Mouse (Mus musculus): ENCODE data around the gene Uqcc3. TPM values are rescaled to one million over a fixed set of nuclear protein-coding genes. Genes with fewer than 3 reads are reported as not detected.
A peak's percentile ranks its signal among the peaks of the same experiment; 100 is the strongest.

Uqcc3 gene
- total RNA-seq (2021): 10 to 100 TPM; 53.3 to 53.8 TPM
- long read RNA-seq, experiment 1, transcript Uqcc3-201 (2 exons, 821 nt): major isoform, 43 of 45 reads
- long read RNA-seq, experiment 1, partial matches to known transcripts: 2 of 45 reads
- long read RNA-seq, experiment 1, other reads (novel, unspliced or antisense): 0 of 45 reads
- long read RNA-seq, experiment 2, transcript Uqcc3-201 (2 exons, 821 nt): major isoform, 69 of 70 reads
- long read RNA-seq, experiment 2, partial matches to known transcripts: 0 of 70 reads
- long read RNA-seq, experiment 2, other reads (novel, unspliced or antisense): 1 of 70 reads

GRCm38 (mm10) chr19:8880311-8881033, at the start of gene Uqcc3:
Gene Uqcc3, minus strand, starts transcription at chr19:8880923.
- intact Hi-C loops (cut with DNase I): no loop called here
- DNase-seq: peak; percentile 88 to 91

GRCm38 (mm10) chr19:8930117-8930516, 49.4 kb upstream of the Uqcc3 start:
- no peak for DNase-seq
- intact Hi-C loops (cut with DNase I): no loop called here

GRCm38 (mm10) chr19:8929224-8930088, 48.7 kb upstream of the Uqcc3 start, which contains the start of the genes Rom1 and Eml3:
Gene Rom1, minus strand, starts transcription at chr19:8929356.
Gene Eml3, plus strand, starts transcription at chr19:8929552.
- DNase-seq: peak; percentile 91 to 94
- intact Hi-C loops (cut with DNase I): no loop called here

GRCm38 (mm10) chr19:8928689-8929223, 48.0 kb upstream of the Uqcc3 start:
- DNase-seq: no peak
- intact Hi-C loops (cut with DNase I): no loop called here

DNA sequence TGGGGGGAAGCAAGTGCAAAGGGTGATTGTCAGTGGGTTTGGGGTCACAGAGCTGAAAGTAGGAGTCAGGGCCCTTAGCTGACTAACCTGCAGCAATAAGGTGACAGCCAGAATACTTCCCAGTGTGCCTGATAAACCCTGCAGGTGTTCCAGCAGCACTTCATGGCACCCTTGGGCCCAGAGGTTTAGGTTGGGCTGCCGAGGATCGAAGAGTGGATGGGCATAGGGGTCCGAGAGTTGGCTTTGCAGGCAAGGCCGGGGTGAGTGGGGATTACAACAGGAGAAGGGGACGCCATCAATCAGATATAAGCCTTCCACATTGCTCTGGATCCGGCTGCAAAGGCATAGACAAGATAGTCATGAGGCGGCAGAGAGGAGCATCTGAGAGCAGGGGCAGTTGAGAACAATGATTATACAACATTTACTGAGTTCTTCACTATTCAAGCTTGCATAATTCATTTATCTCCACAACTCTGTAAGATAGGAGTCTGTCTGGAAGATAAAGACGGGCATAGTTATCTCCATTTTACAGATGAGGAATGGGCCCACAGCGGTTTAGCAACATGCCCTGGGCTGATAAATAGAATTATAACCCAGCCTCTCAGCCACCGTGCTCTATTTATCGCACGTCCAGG, 47.3 kb upstream of the Uqcc3 start:
- no peak for DNase-seq
- intact Hi-C loops (cut with DNase I): no loop called here

- DNase-seq: no peak
- intact Hi-C loops (cut with DNase I): no loop called here
Observed at GRCm38 (mm10) chr19:8926766-8927165, 46.0 kb upstream of the Uqcc3 start.

DNA sequence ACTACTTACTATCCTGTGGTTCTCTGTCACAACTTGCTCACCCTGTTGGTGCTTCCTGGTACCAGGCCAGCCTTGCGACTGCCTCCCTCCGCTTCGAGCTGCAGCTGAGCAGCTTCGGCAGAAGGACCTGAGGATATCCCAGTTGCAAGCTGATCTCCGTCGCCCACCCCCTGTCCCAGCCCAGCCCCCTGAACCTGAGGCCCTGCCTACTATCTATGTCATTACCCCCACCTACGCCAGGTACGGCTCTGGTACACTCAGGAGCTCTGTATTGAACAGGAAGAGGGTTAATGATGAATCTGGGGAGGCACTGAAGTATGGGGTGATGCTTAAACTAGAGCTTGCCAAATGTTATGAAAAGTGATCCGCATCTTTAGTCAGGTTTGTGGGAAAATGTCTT, 41.0 kb upstream of the Uqcc3 start:
- no peak for DNase-seq
- intact Hi-C loops (cut with DNase I): loop anchor here (2.0 kb wide), 1 partner anchor 23 kb away; the partner anchor contains the start of gene Ganab

DNA sequence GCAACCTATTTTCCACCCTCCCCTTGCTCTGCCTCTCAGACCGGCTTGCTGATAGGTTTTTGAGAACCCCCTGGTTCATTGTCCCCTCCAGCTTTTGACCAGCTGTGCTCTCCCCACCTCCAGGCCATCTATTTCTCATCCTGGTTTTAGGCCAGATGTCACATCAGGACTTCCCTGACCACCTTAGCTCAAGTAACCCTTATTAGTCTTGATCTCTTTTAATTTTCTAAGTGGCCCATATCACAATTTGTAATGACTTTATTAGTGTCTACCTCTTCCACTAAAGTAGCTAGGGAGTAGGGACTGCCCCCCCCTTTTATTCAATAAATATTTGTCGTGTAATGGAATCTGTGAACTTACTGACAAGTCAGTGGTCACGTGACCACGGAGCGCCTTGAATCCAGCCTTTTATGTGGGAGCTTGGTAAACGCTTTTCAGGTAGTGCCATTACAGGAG, 40.1 kb upstream of the Uqcc3 start:
- no peak for DNase-seq
- intact Hi-C loops (cut with DNase I): loop anchor here (2.0 kb wide), 1 partner anchor 22 kb away; the partner anchor contains the start of gene Ganab

- DNase-seq: peak; percentile 95 to 97
- intact Hi-C loops (cut with DNase I): loop anchor here (2.0 kb wide), 1 partner anchor 21 kb away; the partner anchor contains the start of gene Ganab
Observed at GRCm38 (mm10) chr19:8920073-8920736, 39.5 kb upstream of the Uqcc3 start, which contains the start of gene B3gat3. Gene B3gat3, plus strand, starts transcription at chr19:8920374.

- no peak for DNase-seq
- intact Hi-C loops (cut with DNase I): loop anchor here (2.0 kb wide), 1 partner anchor 21 kb away; the partner anchor contains the start of gene Ganab
Observed at GRCm38 (mm10) chr19:8919684-8920072, 39.0 kb upstream of the Uqcc3 start.

DNA sequence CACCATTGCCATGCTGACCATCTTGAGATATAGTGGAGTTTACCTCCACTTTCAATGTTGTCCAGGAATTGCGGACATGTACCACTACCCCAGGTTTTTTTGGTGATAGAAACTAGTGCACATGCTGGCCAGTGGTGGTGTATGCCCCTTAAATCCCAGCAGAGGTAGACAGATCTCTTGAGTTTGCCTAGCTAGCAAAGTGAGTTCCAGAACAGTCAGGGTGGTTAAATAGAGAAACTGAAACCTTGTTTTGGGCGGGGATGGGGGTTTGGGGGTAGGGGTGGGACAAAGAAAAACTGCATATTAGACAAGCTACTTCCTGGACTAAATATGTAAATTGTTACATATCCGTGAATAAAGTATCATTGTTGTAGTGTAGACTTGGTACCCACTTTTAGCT, 38.3 kb upstream of the Uqcc3 start:
- DNase-seq: no peak
- intact Hi-C loops (cut with DNase I): no loop called here

GRCm38 (mm10) chr19:8914212-8914611, 33.5 kb upstream of the Uqcc3 start:
- intact Hi-C loops (cut with DNase I): loop anchor here (5.0 kb wide), 1 partner anchor 87 kb away; the partner anchor contains the start of gene AC129217.1
- no peak for DNase-seq

GRCm38 (mm10) chr19:8911810-8912209, 31.1 kb upstream of the Uqcc3 start:
- DNase-seq: no peak
- intact Hi-C loops (cut with DNase I): loop anchor here (5.0 kb wide), 1 partner anchor 85 kb away; the partner anchor contains the start of gene AC129217.1

GRCm38 (mm10) chr19:8908531-8908930, 27.8 kb upstream of the Uqcc3 start:
- DNase-seq: no peak
- intact Hi-C loops (cut with DNase I): no loop called here

- intact Hi-C loops (cut with DNase I): no loop called here
Observed at GRCm38 (mm10) chr19:8903412-8903811, 22.7 kb upstream of the Uqcc3 start.

DNA sequence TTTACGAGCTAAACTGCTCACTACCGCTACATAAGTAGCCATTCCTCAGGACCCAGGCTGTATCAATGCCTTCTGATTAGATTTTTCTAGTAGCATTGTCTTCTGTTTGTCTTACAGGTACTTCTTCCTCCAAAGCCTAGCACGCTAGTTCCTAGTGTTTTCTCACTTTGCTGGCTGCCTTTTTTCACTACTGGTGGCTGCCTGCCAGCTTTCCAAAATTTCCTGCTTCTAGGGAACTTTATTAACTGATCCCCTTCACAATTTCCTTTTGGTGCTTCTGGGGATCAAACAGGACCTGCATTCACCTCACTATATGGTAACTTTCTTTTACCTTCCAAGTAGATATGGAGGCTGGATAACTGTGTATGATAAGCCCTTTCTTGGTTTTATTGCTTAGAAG, 18.4 kb upstream of the Uqcc3 start:
- intact Hi-C loops (cut with DNase I): loop anchor here (2.0 kb wide), 1 partner anchor 22 kb away; the partner anchor contains the start of gene B3gat3

More at GRCm38 (mm10) chr19:8903412-8903811, 22.7 kb upstream of the Uqcc3 start:
- no peak for DNase-seq

GRCm38 (mm10) chr19:8898576-8898975, 17.9 kb upstream of the Uqcc3 start:
- intact Hi-C loops (cut with DNase I): loop anchor here (2.0 kb wide), 1 partner anchor 22 kb away; the partner anchor contains the start of gene B3gat3
- DNase-seq: no peak

More for the DNA sequence above, 18.4 kb upstream of the Uqcc3 start:
- DNase-seq: no peak

- intact Hi-C loops (cut with DNase I): loop anchor here (2.0 kb wide), 1 partner anchor 23 kb away; the partner anchor contains the start of gene B3gat3
- DNase-seq: peak; percentile 94 to 95
Observed at GRCm38 (mm10) chr19:8897865-8898495, 17.3 kb upstream of the Uqcc3 start, which contains the start of gene Ganab. Gene Ganab, plus strand, starts transcription at chr19:8898071.
